ENCODE assay signal across 8 mouse cellular contexts in the genomic region with DNA sequence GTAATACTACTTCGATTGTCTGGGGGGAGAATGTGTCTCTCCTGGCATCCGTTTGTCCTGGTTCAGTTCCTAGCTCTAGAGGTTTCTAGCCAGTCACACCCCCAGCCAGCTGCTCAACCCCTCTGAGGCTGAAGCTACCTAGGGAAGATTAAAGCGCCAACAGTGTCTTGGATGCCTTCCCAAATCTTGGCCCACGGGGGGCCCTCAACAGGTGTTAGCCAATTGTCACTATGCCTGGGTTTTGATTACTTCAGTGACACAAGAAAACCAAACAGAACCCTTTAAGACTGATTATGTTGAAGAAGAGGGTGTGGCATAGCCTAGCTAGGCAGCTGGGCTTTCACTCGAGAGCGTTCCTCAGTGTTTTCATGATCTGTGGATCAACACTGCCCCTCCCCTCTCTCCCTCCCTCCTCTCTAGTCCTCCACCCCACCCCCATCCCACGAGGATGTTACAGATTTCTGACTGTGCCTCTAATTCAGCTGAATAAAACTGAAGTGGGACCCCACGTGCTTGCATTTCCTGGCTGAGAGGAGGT. TPM values are rescaled to one million over a fixed set of nuclear protein-coding genes. Genes with fewer than 3 reads are reported as not detected.
DNase-seq lines count a peak whose midpoint lies in the region; ATAC-seq and TF ChIP-seq lines count a peak whose summit lies in the region.

No protein-coding gene starts in this region.

- WGBS in cerebellum, adult 2 months = 11% methylated on average over 8 of the region's 8 CpGs
- 3% methylated on average over 8 of the region's 8 CpGs for WGBS in stomach, embryonic 15.5 days

- H3K4me2 ChIP-seq in stomach, embryonic 15.5 days = peak overlapping the region; percentile 91

- H3K27me3 ChIP-seq in cerebellum, adult 2 months (ENCODE audit: control insufficient read depth, insufficient read depth, low read length) = no peaks in the 10 kb centered on the region
- H3K27me3 ChIP-seq in stomach, embryonic 15.5 days (replicated peaks) = no peaks in the 10 kb centered on the region

- H3K36me3 ChIP-seq in stomach, embryonic 15.5 days = no peaks in the 10 kb centered on the region

- no peak for TF ChIP-seq CTCF in cerebellum, adult 2 months (IDR thresholded peaks at IDR 0.05; ENCODE audit: borderline replicate concordance, insufficient read depth, low read depth, low read length)

- H3K4me1 ChIP-seq in cerebellum, adult 2 months (ENCODE audit: control insufficient read depth, insufficient read depth, low read length) = peaks cover 4% of the 10 kb centered on the region; the same call in 1 of the 2 replicates
- H3K4me1 ChIP-seq in stomach, embryonic 15.5 days = peaks cover 21% of the 10 kb centered on the region

- no peak for TF ChIP-seq POLR2A in cerebellum, adult 2 months (IDR thresholded peaks at IDR 0.05; ENCODE audit: borderline replicate concordance, insufficient read depth, low read length)

- H3K4me3 ChIP-seq in cerebellum, adult 2 months (replicated peaks; ENCODE audit: insufficient read depth, low read depth, low read length) = peak overlapping the region; percentile 45
- peak overlapping the region; percentile 47 for H3K4me3 ChIP-seq in stomach, embryonic 15.5 days (replicated peaks)

- no peaks in the 10 kb centered on the region for H3K9me3 ChIP-seq in stomach, embryonic 15.5 days

- peak; percentile 21 for DNase-seq in layer of hippocampus, adult 11-12 months (ENCODE audit: low spot score)
- DNase-seq in layer of hippocampus, adult 8-10 months (ENCODE audit: low spot score in 2 of 2) = no peak
- peak; percentile 22 to 34 for DNase-seq in cerebellum, adult 2 months
- DNase-seq in kidney, postnatal 4 days = peak; percentile 37 to 66

- H3K27ac ChIP-seq in cerebellum, adult 2 months (ENCODE audit: insufficient read depth, low read length) = no peak overlapping the region
- peak overlapping the region; percentile 81 for H3K27ac ChIP-seq in stomach, embryonic 15.5 days

- H3K9ac ChIP-seq in stomach, embryonic 15.5 days = no peak overlapping the region

- ATAC-seq in granulocyte monocyte progenitor cell, adult 5-6 weeks (replicated peaks; ENCODE audit: poor library complexity, severe bottlenecking) = peak; percentile 35
- peak; percentile 55 for ATAC-seq in megakaryocyte-erythroid progenitor cell, adult 5-6 weeks (replicated peaks; ENCODE audit: low FRiP score, low TSS enrichment, poor library complexity, severe bottlenecking)
- ATAC-seq in stomach, embryonic 15.5 days (ENCODE audit: insufficient read depth, low FRiP score, low read depth) = peak; percentile 44
- ATAC-seq in erythroid progenitor cell, adult 5-6 weeks (replicated peaks; ENCODE audit: low FRiP score, poor library complexity, severe bottlenecking) = no peak

RNA-seq across cellular contexts. Expression of a gene that starts 40.1 kb away (rescaled TPM):
- total RNA-seq in layer of hippocampus, adult 8-10 months (2022) = 10 to 100 TPM; 53.7 to 67.2 (median 60.0) TPM
- polyA plus RNA-seq in cerebellum, adult 2 months (2012; rRNA removed) = 326 and 346 TPM in 2 replicates
- 109 and 110 TPM in 2 replicates for total RNA-seq in granulocyte monocyte progenitor cell, adult 5-6 weeks (2014; fragmentation: Nextera tagmentation)
- total RNA-seq in granulocyte monocyte progenitor cell, adult 5-6 weeks (2017) = 53.9 and 72.0 TPM in 2 replicates
- 79.3 and 98.7 TPM in 2 replicates for total RNA-seq in megakaryocyte-erythroid progenitor cell, adult 5-6 weeks (2014; fragmentation: Nextera tagmentation)
- 30.5 and 54.9 TPM in 2 replicates for total RNA-seq in megakaryocyte-erythroid progenitor cell, adult 5-6 weeks (2017)
- polyA plus RNA-seq in stomach, embryonic 15.5 days (2015; fragmentation: Nextera tagmentation; extraction: Ambion mirVana) = 182 and 201 TPM in 2 replicates
- 33.5 and 42.9 TPM in 2 replicates for total RNA-seq in erythroid progenitor cell, adult 5-6 weeks (2015; ENCODE audit: low replicate concordance)
- 19.5 and 21.6 TPM in 2 replicates for total RNA-seq in erythroid progenitor cell, adult 5-6 weeks (2017; ENCODE audit: low replicate concordance)

Comparison
In these comparisons a context has a peak if more than half of its experiments do, and no peak if none do; other contexts are left out.
1. DNase-seq: peak in layer of hippocampus, adult 11-12 months (single experiment), cerebellum, adult 2 months (2 of 2) and kidney, postnatal 4 days (2 of 2); none in layer of hippocampus, adult 8-10 months (0 of 2).